Mouse (Mus musculus): ENCODE results near the gene Lrp2. TPM values are rescaled to one million over a fixed set of nuclear protein-coding genes. Genes with fewer than 3 reads are reported as not detected.
A peak's percentile ranks its signal among the peaks of the same experiment; 100 is the strongest.

Gene Lrp2
- polyA plus RNA-seq, 1 experiment from 2014 or later, result 1.6 TPM

DNA sequence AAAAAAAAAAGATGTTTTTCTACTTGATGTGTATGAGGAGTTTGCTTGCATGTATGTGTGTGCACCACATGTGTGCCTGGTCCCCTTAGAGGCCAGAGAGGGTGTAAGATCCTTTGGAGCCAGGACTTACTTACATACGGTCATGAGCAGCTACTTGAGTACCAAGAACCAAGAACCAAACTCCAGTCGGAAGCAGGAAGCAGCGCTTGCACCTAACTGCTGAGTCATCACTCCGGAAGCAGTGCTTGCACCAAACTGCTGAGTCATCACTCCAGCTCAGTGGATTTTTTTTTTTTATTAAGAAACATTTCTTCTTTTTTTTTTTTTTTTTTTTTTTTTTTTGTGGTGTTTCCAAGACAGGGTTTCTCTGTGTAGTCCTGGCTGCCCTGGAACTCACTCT, 27.4 kb upstream of the Lrp2 start:
- Histone ChIP-seq H3K27me3 (replicated peaks; ENCODE audit: control insufficient read depth, insufficient read depth, low read length) (no peaks in the 10 kb centered on the region), H3K27ac (ENCODE audit: low read depth) (no peak overlapping the region), H3K4me3 (ENCODE audit: low read depth, low read length) (no peak overlapping the region), H3K9me3 (ENCODE audit: control insufficient read depth, low read length) (no peaks in the 10 kb centered on the region), H3K4me2 (ENCODE audit: low read length) (no peak overlapping the region), H3K36me3 (ENCODE audit: control insufficient read depth, insufficient read depth, low read length) (no peaks in the 10 kb centered on the region), H3K9ac (ENCODE audit: low read length) (no peak overlapping the region), H3K4me1 (replicated peaks; ENCODE audit: control insufficient read depth, insufficient read depth, low read length) (no peaks in the 10 kb centered on the region)
- DNase-seq (ENCODE audit: low spot score) (peak; percentile 55), ATAC-seq (replicated peaks; ENCODE audit: low FRiP score, low TSS enrichment, low read depth) (no peak)
- 54% methylated on average over 4 of the region's 4 CpGs for WGBS

- Histone ChIP-seq H3K27me3 (replicated peaks; ENCODE audit: control insufficient read depth, insufficient read depth, low read length) (no peaks in the 10 kb centered on the region), H3K4me2 (ENCODE audit: low read length) (no peak overlapping the region), H3K4me1 (replicated peaks; ENCODE audit: control insufficient read depth, insufficient read depth, low read length) (no peaks in the 10 kb centered on the region), H3K9me3 (ENCODE audit: control insufficient read depth, low read length) (no peaks in the 10 kb centered on the region), H3K9ac (ENCODE audit: low read length) (no peak overlapping the region), H3K4me3 (ENCODE audit: low read depth, low read length) (no peak overlapping the region), H3K36me3 (ENCODE audit: control insufficient read depth, insufficient read depth, low read length) (no peaks in the 10 kb centered on the region), H3K27ac (ENCODE audit: low read depth) (no peak overlapping the region)
- no peak for DNase-seq (ENCODE audit: low spot score)
- peak; percentile 40 for ATAC-seq (replicated peaks; ENCODE audit: low FRiP score, low TSS enrichment, low read depth)
- WGBS, result 31% methylated on average over 9 of the region's 9 CpGs
Observed at GRCm38 (mm10) chr2:69612716-69613115, 26.9 kb upstream of the Lrp2 start.

GRCm38 (mm10) chr2:69612237-69612636, 26.4 kb upstream of the Lrp2 start:
- no peaks in the 10 kb centered on the region for H3K36me3 ChIP-seq (ENCODE audit: control insufficient read depth, insufficient read depth, low read length)
- ATAC-seq (replicated peaks; ENCODE audit: low FRiP score, low TSS enrichment, low read depth), result peak; percentile 88
- 8% methylated on average over 10 of the region's 10 CpGs for WGBS
- no peak overlapping the region for H3K27ac ChIP-seq (ENCODE audit: low read depth)
- H3K4me1 ChIP-seq (replicated peaks; ENCODE audit: control insufficient read depth, insufficient read depth, low read length), result no peaks in the 10 kb centered on the region
- H3K27me3 ChIP-seq (replicated peaks; ENCODE audit: control insufficient read depth, insufficient read depth, low read length), result no peaks in the 10 kb centered on the region
- H3K9me3 ChIP-seq (ENCODE audit: control insufficient read depth, low read length), result no peaks in the 10 kb centered on the region
- peak; percentile 63 for DNase-seq (ENCODE audit: low spot score)
- no peak overlapping the region for H3K9ac ChIP-seq (ENCODE audit: low read length)
- H3K4me3 ChIP-seq (ENCODE audit: low read depth, low read length), result no peak overlapping the region
- H3K4me2 ChIP-seq (ENCODE audit: low read length), result no peak overlapping the region

GRCm38 (mm10) chr2:69606621-69607020, 20.8 kb upstream of the Lrp2 start:
- ATAC-seq (replicated peaks; ENCODE audit: low FRiP score, low TSS enrichment, low read depth), result no peak
- Histone ChIP-seq H3K9ac (ENCODE audit: low read length) (no peak overlapping the region), H3K36me3 (ENCODE audit: control insufficient read depth, insufficient read depth, low read length) (no peaks in the 10 kb centered on the region), H3K27me3 (replicated peaks; ENCODE audit: control insufficient read depth, insufficient read depth, low read length) (no peaks in the 10 kb centered on the region), H3K4me3 (ENCODE audit: low read depth, low read length) (no peak overlapping the region), H3K9me3 (ENCODE audit: control insufficient read depth, low read length) (no peaks in the 10 kb centered on the region), H3K27ac (ENCODE audit: low read depth) (no peak overlapping the region), H3K4me2 (ENCODE audit: low read length) (no peak overlapping the region), H3K4me1 (replicated peaks; ENCODE audit: control insufficient read depth, insufficient read depth, low read length) (no peaks in the 10 kb centered on the region)
- WGBS, result 93% methylated on average over 3 of the region's 3 CpGs
- DNase-seq (ENCODE audit: low spot score), result no peak

DNA sequence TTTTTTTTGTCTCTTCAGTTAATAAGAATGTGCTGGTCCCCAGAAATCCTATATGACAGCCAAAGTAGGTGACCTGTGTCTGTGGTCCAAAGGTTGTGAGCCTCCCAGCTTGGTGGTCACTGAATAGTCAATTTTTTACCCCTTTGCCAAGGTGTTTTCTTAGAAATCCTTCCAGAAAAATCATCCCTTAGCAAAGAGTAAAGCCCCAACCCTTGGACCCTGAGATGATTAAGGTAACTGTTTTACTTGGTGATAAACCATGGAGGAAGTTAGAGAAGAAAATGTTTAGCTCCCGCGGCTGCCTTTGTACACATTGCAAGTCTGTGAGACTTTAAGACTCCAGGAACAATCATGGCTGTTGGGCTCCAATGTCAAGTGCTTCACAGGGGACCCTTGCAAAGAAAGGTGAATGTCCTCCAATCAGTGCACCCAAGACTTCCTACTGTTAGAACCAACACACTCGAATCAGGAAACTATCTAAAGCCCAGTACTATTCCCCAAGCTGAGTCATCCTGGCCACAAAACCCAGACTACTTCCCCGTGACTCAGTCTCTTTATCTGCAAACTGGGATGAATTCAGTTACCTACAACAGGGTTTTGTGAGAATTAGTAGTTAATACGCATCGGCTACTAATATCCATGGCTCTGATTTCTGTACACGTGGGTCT, 18.0 kb upstream of the Lrp2 start:
- no peak overlapping the region for H3K4me2 ChIP-seq (ENCODE audit: low read length)
- DNase-seq (ENCODE audit: low spot score) (no peak), ATAC-seq (replicated peaks; ENCODE audit: low FRiP score, low TSS enrichment, low read depth) (peak; percentile 36; the same call in 1 of the 2 replicates)
- WGBS, result 81% methylated on average over 7 of the region's 7 CpGs
- H3K27ac ChIP-seq (ENCODE audit: low read depth), result no peak overlapping the region
- no peaks in the 10 kb centered on the region for H3K27me3 ChIP-seq (replicated peaks; ENCODE audit: control insufficient read depth, insufficient read depth, low read length)
- H3K36me3 ChIP-seq (ENCODE audit: control insufficient read depth, insufficient read depth, low read length), result no peaks in the 10 kb centered on the region
- no peaks in the 10 kb centered on the region for H3K9me3 ChIP-seq (ENCODE audit: control insufficient read depth, low read length)
- H3K4me1 ChIP-seq (replicated peaks; ENCODE audit: control insufficient read depth, insufficient read depth, low read length), result no peaks in the 10 kb centered on the region
- no peak overlapping the region for H3K4me3 ChIP-seq (ENCODE audit: low read depth, low read length)
- H3K9ac ChIP-seq (ENCODE audit: low read length), result no peak overlapping the region

GRCm38 (mm10) chr2:69593168-69593567, 7.3 kb upstream of the Lrp2 start:
- DNase-seq (ENCODE audit: low spot score), result no peak
- Histone ChIP-seq H3K4me1 (replicated peaks; ENCODE audit: control insufficient read depth, insufficient read depth, low read length) (no peaks in the 10 kb centered on the region), H3K36me3 (ENCODE audit: control insufficient read depth, insufficient read depth, low read length) (no peaks in the 10 kb centered on the region), H3K27me3 (replicated peaks; ENCODE audit: control insufficient read depth, insufficient read depth, low read length) (peaks cover 19% of the 10 kb centered on the region), H3K27ac (ENCODE audit: low read depth) (no peak overlapping the region), H3K9me3 (ENCODE audit: control insufficient read depth, low read length) (no peaks in the 10 kb centered on the region), H3K4me2 (ENCODE audit: low read length) (no peak overlapping the region), H3K4me3 (ENCODE audit: low read depth, low read length) (no peak overlapping the region), H3K9ac (ENCODE audit: low read length) (no peak overlapping the region)
- WGBS, result 84% methylated on average over 2 of the region's 2 CpGs
- ATAC-seq (replicated peaks; ENCODE audit: low FRiP score, low TSS enrichment, low read depth), result no peak

- Histone ChIP-seq H3K4me1 (replicated peaks; ENCODE audit: control insufficient read depth, insufficient read depth, low read length) (no peaks in the 10 kb centered on the region; the same call in 1 of the 2 replicates), H3K4me3 (ENCODE audit: low read depth, low read length) (no peak overlapping the region), H3K9me3 (ENCODE audit: control insufficient read depth, low read length) (no peaks in the 10 kb centered on the region), H3K4me2 (ENCODE audit: low read length) (no peak overlapping the region), H3K27me3 (replicated peaks; ENCODE audit: control insufficient read depth, insufficient read depth, low read length) (peaks cover 25% of the 10 kb centered on the region), H3K27ac (ENCODE audit: low read depth) (no peak overlapping the region), H3K36me3 (ENCODE audit: control insufficient read depth, insufficient read depth, low read length) (no peaks in the 10 kb centered on the region), H3K9ac (ENCODE audit: low read length) (no peak overlapping the region)
- ATAC-seq (replicated peaks; ENCODE audit: low FRiP score, low TSS enrichment, low read depth), result no peak
- WGBS, result 34% methylated on average over 1 of the region's 1 CpGs
- no peak for DNase-seq (ENCODE audit: low spot score)
Observed at GRCm38 (mm10) chr2:69592536-69592935, 6.7 kb upstream of the Lrp2 start.

- ATAC-seq (replicated peaks; ENCODE audit: low FRiP score, low TSS enrichment, low read depth) (no peak), DNase-seq (ENCODE audit: low spot score) (no peak)
- Histone ChIP-seq H3K4me3 (ENCODE audit: low read depth, low read length) (no peak overlapping the region), H3K4me1 (replicated peaks; ENCODE audit: control insufficient read depth, insufficient read depth, low read length) (no peaks in the 10 kb centered on the region; the same call in 1 of the 2 replicates), H3K27ac (ENCODE audit: low read depth) (no peak overlapping the region), H3K9me3 (ENCODE audit: control insufficient read depth, low read length) (no peaks in the 10 kb centered on the region), H3K27me3 (replicated peaks; ENCODE audit: control insufficient read depth, insufficient read depth, low read length) (peaks cover 30% of the 10 kb centered on the region), H3K9ac (ENCODE audit: low read length) (no peak overlapping the region), H3K36me3 (ENCODE audit: control insufficient read depth, insufficient read depth, low read length) (no peaks in the 10 kb centered on the region), H3K4me2 (ENCODE audit: low read length) (no peak overlapping the region)
- 61% methylated on average over 7 of the region's 7 CpGs for WGBS
Observed at GRCm38 (mm10) chr2:69591966-69592505, 6.2 kb upstream of the Lrp2 start.

DNA sequence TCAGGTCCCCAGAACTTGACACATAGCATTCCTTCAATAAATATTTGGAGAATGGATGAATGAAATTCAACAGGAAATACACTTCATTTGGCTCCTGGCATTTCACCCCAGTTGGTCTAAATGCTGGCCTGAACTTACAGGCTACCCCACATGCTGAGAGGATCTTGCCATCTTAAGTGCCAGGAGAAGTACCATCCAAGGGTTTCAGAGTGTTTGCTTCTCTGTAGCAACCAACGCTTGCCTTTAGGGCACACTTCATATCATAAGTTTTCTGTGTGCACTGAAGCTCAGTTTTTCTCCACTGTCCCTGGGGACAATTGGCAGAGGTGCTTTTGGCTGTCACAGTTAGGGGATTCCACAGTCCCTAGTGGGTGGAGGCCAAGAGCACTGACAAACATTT, 4.7 kb upstream of the Lrp2 start:
- H3K9ac ChIP-seq (ENCODE audit: low read length), result no peak overlapping the region
- no peak for DNase-seq (ENCODE audit: low spot score)
- no peaks in the 10 kb centered on the region for H3K36me3 ChIP-seq (ENCODE audit: control insufficient read depth, insufficient read depth, low read length)
- no peak for ATAC-seq (replicated peaks; ENCODE audit: low FRiP score, low TSS enrichment, low read depth)
- H3K4me3 ChIP-seq (ENCODE audit: low read depth, low read length), result no peak overlapping the region
- H3K27ac ChIP-seq (ENCODE audit: low read depth), result no peak overlapping the region
- H3K4me1 ChIP-seq (replicated peaks; ENCODE audit: control insufficient read depth, insufficient read depth, low read length), result peaks cover 5% of the 10 kb centered on the region; the same call in 1 of the 2 replicates
- H3K9me3 ChIP-seq (ENCODE audit: control insufficient read depth, low read length), result no peaks in the 10 kb centered on the region
- WGBS, result 84% methylated on average over 1 of the region's 1 CpGs
- H3K4me2 ChIP-seq (ENCODE audit: low read length), result no peak overlapping the region
- H3K27me3 ChIP-seq (replicated peaks; ENCODE audit: control insufficient read depth, insufficient read depth, low read length), result peaks cover 44% of the 10 kb centered on the region

All from intestine, embryonic 14.5 days (tissue).